Mouse (Mus musculus): ENCODE measurements at regions not wholly inside any gene's neighbourhood (a gene's known extent, or its start where the extent isn't known, plus 50 kb on each side); places are given as distances from the start of the nearest gene placed in this dataset.

- Histone ChIP-seq H3K27ac (ENCODE audit: control insufficient read depth, low read depth, low read length) (no peak overlapping the region), H3K9ac (ENCODE audit: control insufficient read depth, low read depth, low read length, poor library complexity, severe bottlenecking) (no peak overlapping the region), H3K79me2 (ENCODE audit: control insufficient read depth, insufficient read depth, low read length, poor library complexity) (no peaks in the 10 kb centered on the region), H3K27me3 (ENCODE audit: control insufficient read depth in 1 of 2, insufficient read depth in 2 of 2, low read length in 2 of 2) (no peaks in the 10 kb centered on the region), H3K4me1 (ENCODE audit: control insufficient read depth in 1 of 2, insufficient read depth in 2 of 2, low read length in 2 of 2) (no peaks in the 10 kb centered on the region), H3K9me3 (replicated peaks; ENCODE audit: insufficient read depth, low read length) (no peaks in the 10 kb centered on the region), H3K4me3 (ENCODE audit: control insufficient read depth in 1 of 2, insufficient read depth in 1 of 2, low read depth in 2 of 2, low read length in 2 of 2) (no peak overlapping the region), H3K36me3 (ENCODE audit: control insufficient read depth in 1 of 2, insufficient read depth in 2 of 2, low read length in 2 of 2) (no peaks in the 10 kb centered on the region)
- TF ChIP-seq ZNF384 (IDR thresholded peaks at IDR 0.05; ENCODE audit: low read depth, low read length) (no peak), TCF12 (IDR thresholded peaks at IDR 0.05; ENCODE audit: low read depth, low read length) (no peak), NRF1 (IDR thresholded peaks at IDR 0.05; ENCODE audit: insufficient read depth, low read depth, low read length, poor library complexity, severe bottlenecking) (no peak), MAX (IDR thresholded peaks at IDR 0.05; ENCODE audit: low read length) (no peak), USF2 (IDR thresholded peaks at IDR 0.05; ENCODE audit: borderline replicate concordance in 1 of 2, insufficient read depth in 1 of 2, low read depth in 1 of 2, low read length in 2 of 2) (no peak), E2F4 (IDR thresholded peaks at IDR 0.05; ENCODE audit: borderline replicate concordance, low read depth, low read length) (no peak), MXI1 (IDR thresholded peaks at IDR 0.05; ENCODE audit: low read depth, low read length) (no peak), TAL1 (IDR thresholded peaks at IDR 0.05; ENCODE audit: low read length) (no peak), ETS1 (IDR thresholded peaks at IDR 0.05; ENCODE audit: low read depth, low read length) (no peak)
- DNase-seq (ENCODE audit: low read depth, low spot score): no peak
Observed at GRCm38 (mm10) chr1:144452141-144452540, 115.3 kb downstream of the Rgs21 start.

- no peak for DNase-seq (ENCODE audit: low read depth, low spot score)
- no peak for TF ChIP-seq RAD21 (IDR thresholded peaks at IDR 0.05; ENCODE audit: low read depth, low read length)
- no peak for TF ChIP-seq RCOR1 (IDR thresholded peaks at IDR 0.05; ENCODE audit: low read depth, low read length)
- TF ChIP-seq SIN3A (IDR thresholded peaks at IDR 0.05; ENCODE audit: low read length): no peak
- TF ChIP-seq MAFK (IDR thresholded peaks at IDR 0.05; ENCODE audit: borderline replicate concordance, low read depth, low read length): no peak
- no peak for TF ChIP-seq EP300 (IDR thresholded peaks at IDR 0.05; ENCODE audit: low read depth in 1 of 2, low read length in 2 of 2)
- no peak for TF ChIP-seq POLR2AphosphoS5 (IDR thresholded peaks at IDR 0.05; ENCODE audit: borderline replicate concordance, low read depth, low read length)
- no peak for TF ChIP-seq GATA1 (IDR thresholded peaks at IDR 0.05; ENCODE audit: low read depth, low read length)
Observed at GRCm38 (mm10) chr1:144451731-144452130, 115.7 kb downstream of the Rgs21 start.

More at GRCm38 (mm10) chr1:144451731-144452130, 115.7 kb downstream of the Rgs21 start:
- Histone ChIP-seq H3K9me3 (replicated peaks; ENCODE audit: insufficient read depth, low read length) (no peaks in the 10 kb centered on the region), H3K36me3 (ENCODE audit: control insufficient read depth in 1 of 2, insufficient read depth in 2 of 2, low read length in 2 of 2) (no peaks in the 10 kb centered on the region), H3K9ac (ENCODE audit: control insufficient read depth, low read depth, low read length, poor library complexity, severe bottlenecking) (no peak overlapping the region), H3K27ac (ENCODE audit: control insufficient read depth, low read depth, low read length) (no peak overlapping the region), H3K79me2 (ENCODE audit: control insufficient read depth, insufficient read depth, low read length, poor library complexity) (no peaks in the 10 kb centered on the region), H3K4me1 (ENCODE audit: control insufficient read depth in 1 of 2, insufficient read depth in 2 of 2, low read length in 2 of 2) (no peaks in the 10 kb centered on the region), H3K4me3 (ENCODE audit: control insufficient read depth in 1 of 2, insufficient read depth in 1 of 2, low read depth in 2 of 2, low read length in 2 of 2) (no peak overlapping the region), H3K27me3 (ENCODE audit: control insufficient read depth in 1 of 2, insufficient read depth in 2 of 2, low read length in 2 of 2) (no peaks in the 10 kb centered on the region)

Measured in MEL (cell line).